Mouse (Mus musculus) kidney, adult 2 months (tissue): Measurements from ENCODE around the gene Tmem253. TPM values are rescaled to one million over a fixed set of nuclear protein-coding genes. Genes with fewer than 3 reads are reported as not detected.

ENCODE experiments used
- DNase-seq: peaks from one replicate; pipeline ENCODE4 v3.0.0; 2021
- H3K27ac ChIP-seq: fragments of 200-500 bp; 2 replicates; pipeline ENCODE4 v1.5.1; 2012; ENCODE audit warnings: low read depth, low read length, control low read depth, inconsistent platforms; ENCODE audit not compliant: insufficient read depth
- H3K27me3 ChIP-seq: fragments of 200-500 bp; replicated peaks from 2 replicates; pipeline ENCODE4 v1.6.1; 2012; ENCODE audit warnings: mild to moderate bottlenecking, moderate library complexity, low read length, inconsistent platforms; ENCODE audit not compliant: control insufficient read depth, insufficient read depth
- H3K36me3 ChIP-seq: fragments of 200-500 bp; 2 replicates; pipeline ENCODE4 v1.6.1; 2012; ENCODE audit warnings: mild to moderate bottlenecking, moderate library complexity, low read length, inconsistent platforms; ENCODE audit not compliant: control insufficient read depth, insufficient read depth
- H3K4me1 ChIP-seq: fragments of 200-500 bp; 2 replicates; pipeline ENCODE4 v1.6.1; 2011; ENCODE audit warnings: low read length; ENCODE audit not compliant: control insufficient read depth, insufficient read depth
- H3K4me3 ChIP-seq: fragments of 200-500 bp; 2 replicates; pipeline ENCODE4 v1.5.1; 2011; ENCODE audit warnings: mild to moderate bottlenecking, low read depth, low read length, control low read depth; ENCODE audit not compliant: insufficient read depth
- CTCF ChIP-seq: fragments of 200-500 bp; conservative IDR thresholded peaks from 2 replicates; pipeline ENCODE4 v1.5.1; 2011; ENCODE audit warnings: low read depth, mild to moderate bottlenecking, control low read depth, low read length, moderate library complexity, mixed read lengths; ENCODE audit not compliant: insufficient read depth, insufficient read length
- POLR2A ChIP-seq: fragments of 200-500 bp; IDR thresholded peaks from one replicate; pipeline ENCODE4 v1.6.1; 2011; ENCODE audit warnings: low read depth, low read length, control low read depth
- WGBS: fragments of 180-500 bp; shearing (Covaris S2); methylation state at CpG from one replicate; pipeline ENCODE4 v1.1.7; 2018; 5-methylcytosine and 5-hydroxymethylcytosine counted together
- polyA plus RNA-seq: library from polyadenylated mRNA; depleted of rRNA; stranded (reverse); fragments of >200 nt; gene quantifications from 2 replicates; pipeline ENCODE4 v1.2.3, GENCODE M21; 2012

Gene Tmem253
- polyA plus RNA-seq, 1 experiment: 2.5 TPM

DNA sequence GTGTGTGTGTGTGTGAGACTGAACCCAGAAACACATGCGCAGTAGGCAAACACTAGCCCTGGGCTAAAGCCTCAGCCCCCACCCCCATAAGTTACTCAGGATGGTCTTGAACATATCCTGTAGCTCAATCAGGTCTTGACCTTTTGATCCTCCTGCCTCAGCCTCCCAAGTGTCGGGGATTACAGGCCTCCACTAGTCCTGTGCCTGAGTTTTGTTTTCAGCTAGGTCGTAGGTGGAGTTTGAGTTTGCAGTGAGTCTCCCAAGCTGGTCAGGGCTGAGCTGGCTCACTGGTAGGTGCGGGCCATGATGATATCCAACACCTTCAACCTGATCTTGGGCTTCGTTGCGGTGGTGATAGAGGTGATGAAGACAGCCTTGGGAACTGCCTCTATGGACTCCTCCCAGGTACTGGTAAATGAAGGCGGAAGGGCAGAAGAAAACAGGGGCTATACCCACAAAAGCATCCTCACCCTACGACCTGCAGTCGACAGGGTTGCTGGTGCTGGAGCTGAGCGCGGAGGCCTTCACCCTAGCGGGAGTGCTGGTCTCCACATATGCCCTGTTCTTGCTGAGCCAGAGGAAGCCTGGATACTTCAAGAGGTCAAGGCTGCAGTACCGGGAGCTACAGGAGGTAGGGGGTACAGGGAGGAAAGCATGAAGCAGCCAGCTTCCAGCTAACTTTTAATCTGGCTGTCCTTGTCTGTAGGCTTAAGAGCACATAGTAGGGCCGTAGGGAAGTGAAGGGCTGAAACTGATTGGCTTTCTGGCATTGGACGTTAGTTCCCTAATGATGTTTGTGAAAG lies 3.0 kb downstream of the Tmem253 start:
- no peak for DNase-seq
- H3K4me1 ChIP-seq: peaks cover 36% of the 10 kb centered on the region
- TF ChIP-seq CTCF (no peak), POLR2A (no peak)
- no peaks in the 10 kb centered on the region for H3K27me3 ChIP-seq
- no peak overlapping the region for H3K27ac ChIP-seq
- no peaks in the 10 kb centered on the region for H3K36me3 ChIP-seq
- H3K4me3 ChIP-seq: no peak overlapping the region
- 75% methylated on average over 15 of the region's 15 CpGs for WGBS

DNA sequence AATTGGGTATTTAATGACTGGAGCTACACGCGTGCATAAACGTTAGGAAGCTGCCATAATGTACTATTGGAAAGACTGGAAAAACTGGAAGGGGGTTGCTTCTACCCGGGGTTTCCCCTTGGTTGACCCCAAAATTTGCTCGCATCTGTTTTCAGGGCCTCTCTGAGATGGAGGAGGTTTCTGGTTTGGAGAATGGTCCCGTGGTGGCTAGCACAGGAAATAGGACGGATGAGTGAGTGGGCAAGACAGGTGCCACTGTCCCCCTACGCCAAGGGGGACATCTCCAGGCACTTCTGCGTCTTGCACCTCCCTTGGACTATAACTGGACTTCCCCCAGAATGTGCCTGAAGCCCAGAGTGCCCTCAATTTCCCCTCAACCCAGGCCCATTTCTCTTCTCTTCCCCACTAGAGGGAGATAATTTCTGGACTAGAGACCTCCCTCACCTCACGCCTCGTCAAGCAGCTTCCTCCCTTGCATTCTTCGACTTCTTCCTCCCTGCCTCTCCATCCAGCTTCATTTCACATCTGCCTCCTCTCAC lies 3.7 kb downstream of the Tmem253 start:
- 15% methylated on average over 12 of the region's 12 CpGs for WGBS
- Histone ChIP-seq H3K27ac (peak overlapping the region; percentile 96), H3K4me3 (peak overlapping the region; percentile 66), H3K36me3 (no peaks in the 10 kb centered on the region), H3K27me3 (no peaks in the 10 kb centered on the region), H3K4me1 (peaks cover 38% of the 10 kb centered on the region)
- no peak for DNase-seq
- TF ChIP-seq CTCF (peak; percentile 50), POLR2A (no peak)

DNA sequence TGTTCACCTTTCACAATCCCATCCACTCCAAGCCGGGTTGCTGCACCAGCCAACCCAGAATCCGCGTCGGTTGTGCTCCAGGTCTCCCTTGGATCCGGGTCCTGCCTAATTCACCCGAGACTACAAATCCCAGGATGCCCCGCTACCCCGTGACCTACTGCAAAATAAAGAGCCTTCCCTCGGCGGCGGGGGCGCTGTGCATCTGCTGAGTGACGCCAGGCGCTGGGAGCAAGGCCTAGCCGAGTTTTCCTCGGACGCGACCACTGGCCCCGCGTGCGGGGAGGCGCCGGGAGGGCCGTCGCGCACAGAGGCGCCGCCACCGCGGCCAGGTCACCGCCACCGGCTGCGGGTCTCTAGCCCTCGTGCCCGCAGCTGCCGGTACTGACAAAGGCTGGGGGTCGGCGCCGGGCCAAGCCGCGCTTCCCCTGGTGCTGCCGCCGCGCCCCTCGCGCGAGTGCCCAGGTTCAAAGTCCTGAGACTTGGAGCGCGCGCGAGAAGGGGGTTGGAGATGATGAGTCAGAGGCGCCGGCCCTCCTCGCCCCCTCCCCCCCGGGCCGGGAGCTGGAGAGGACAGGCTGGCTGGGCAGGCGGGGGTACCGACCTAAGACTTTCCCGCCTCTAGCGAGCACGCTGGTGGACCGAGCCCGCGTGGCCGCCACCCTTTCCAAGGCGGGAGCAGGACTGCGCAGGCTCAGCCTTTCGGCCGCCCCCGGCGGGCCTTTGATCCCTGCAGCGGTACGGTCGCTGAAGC lies 4.3 kb downstream of the Tmem253 start:
- H3K4me3 ChIP-seq: peak overlapping the region; percentile 66
- peak overlapping the region; percentile 96 for H3K27ac ChIP-seq
- H3K27me3 ChIP-seq: no peaks in the 10 kb centered on the region
- peak; percentile 98 for DNase-seq
- H3K4me1 ChIP-seq: peaks cover 38% of the 10 kb centered on the region
- no peaks in the 10 kb centered on the region for H3K36me3 ChIP-seq
- TF ChIP-seq POLR2A (peak; percentile 38), CTCF (peak; percentile 55)
- under 1% methylated on average over 69 of the region's 74 CpGs for WGBS

DNA sequence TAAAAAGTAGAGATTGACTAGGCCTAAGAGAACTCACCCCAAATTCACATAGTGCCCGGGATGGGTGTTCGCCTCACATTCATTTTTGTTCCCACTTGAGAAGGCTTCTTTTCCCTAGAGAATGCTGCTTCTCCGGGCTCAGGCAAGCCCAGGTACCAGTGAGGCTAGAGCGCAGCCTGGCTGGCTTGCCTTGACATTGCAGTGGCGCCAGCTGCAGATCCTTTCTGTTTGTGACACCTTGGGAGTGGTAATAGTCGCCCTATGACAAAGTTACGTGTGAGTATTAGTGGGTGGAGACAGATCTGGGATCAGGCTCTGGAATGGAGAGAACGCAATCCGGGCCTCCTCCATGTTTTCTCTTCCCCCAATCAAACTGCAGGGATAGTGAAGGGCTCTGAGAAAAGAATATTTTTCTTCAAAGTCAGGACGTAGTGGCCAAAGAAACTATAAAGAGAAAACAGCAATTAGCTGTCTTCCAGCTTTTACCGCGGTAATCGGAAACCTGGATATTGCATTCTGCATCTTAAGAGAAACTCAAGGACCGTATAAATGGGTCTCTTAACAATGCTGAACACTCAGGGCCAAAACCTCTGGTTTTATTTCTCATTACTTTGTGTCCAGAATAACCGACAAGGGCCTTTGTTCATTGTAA lies 5.2 kb downstream of the Tmem253 start, which contains the start of gene Zfp219:
Gene Zfp219 (minus strand): TSS at position 248 of the 652 bp plus-strand sequence.
- Histone ChIP-seq H3K36me3 (no peaks in the 10 kb centered on the region), H3K27me3 (no peaks in the 10 kb centered on the region), H3K4me1 (peaks cover 35% of the 10 kb centered on the region), H3K4me3 (peak within 1 kb of the TSS; percentile 66), H3K27ac (peak within 1 kb of the TSS; percentile 96)
- peak; percentile 94 for DNase-seq
- 3% methylated on average over 15 of the region's 15 CpGs for WGBS
- TF ChIP-seq POLR2A: peak; percentile 86
- peak; percentile 81 for TF ChIP-seq CTCF

DNA sequence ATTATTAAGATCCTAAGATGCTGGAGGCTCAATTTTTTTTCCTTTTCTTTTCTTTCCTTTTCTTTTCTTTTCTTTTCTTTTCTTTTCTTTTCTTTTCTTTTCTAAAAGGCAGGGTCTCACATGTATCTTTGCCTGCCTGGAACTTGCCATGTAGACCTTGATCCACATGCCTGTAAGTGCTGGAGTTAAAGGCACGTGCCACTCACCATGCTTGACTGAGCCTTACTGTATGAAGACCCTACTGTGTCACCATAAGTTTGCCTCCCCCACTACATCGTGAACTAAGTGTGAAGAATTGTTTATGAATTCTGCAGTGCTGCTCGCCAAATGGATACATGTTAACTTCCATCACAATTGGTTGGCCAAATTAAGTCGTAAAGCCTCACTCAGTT lies 5.7 kb downstream of the Tmem253 start:
- peaks cover 30% of the 10 kb centered on the region for H3K4me1 ChIP-seq
- WGBS: 59% methylated on average over 4 of the region's 4 CpGs
- H3K4me3 ChIP-seq: no peak overlapping the region
- DNase-seq: no peak
- TF ChIP-seq POLR2A (no peak), CTCF (no peak)
- H3K27me3 ChIP-seq: no peaks in the 10 kb centered on the region
- H3K36me3 ChIP-seq: no peaks in the 10 kb centered on the region
- 0 out of 2 replicates have a peak overlapping the region, but pooled peaks have one; percentile 18 for H3K27ac ChIP-seq

DNA sequence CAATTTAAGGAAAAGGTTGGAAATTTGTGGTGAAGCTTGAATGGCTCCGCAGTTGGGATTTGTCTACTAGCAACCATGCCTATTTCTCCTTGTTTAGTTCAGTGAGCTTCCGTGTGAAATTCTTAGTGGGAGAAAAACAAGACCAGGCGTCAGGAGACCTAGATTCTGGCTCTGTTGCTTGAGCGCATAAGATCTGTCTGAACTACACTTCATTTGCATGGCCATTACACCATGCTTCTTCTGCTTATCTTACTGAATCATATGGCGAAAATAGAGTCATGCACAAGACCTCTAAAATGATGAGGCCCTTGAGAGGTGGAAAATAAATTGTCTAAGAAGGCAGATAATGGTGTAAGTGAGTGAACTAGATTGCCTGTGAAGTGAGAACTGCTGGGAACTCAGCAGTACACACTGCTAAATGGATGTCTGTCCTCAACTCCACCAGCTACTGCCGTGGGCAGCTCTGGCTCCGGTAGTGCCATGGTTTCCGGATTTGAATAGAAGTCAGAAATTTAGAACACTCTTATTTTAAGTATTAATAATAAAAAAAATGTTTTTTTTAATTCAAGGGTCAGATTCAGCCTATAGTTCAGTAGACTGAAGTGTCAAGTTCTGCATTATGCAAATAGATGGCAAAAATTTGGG lies 6.2 kb downstream of the Tmem253 start:
- H3K27me3 ChIP-seq: no peaks in the 10 kb centered on the region
- no peak for DNase-seq
- WGBS: 92% methylated on average over 8 of the region's 8 CpGs
- peaks cover 26% of the 10 kb centered on the region; the same call in 1 of the 2 replicates for H3K4me1 ChIP-seq
- no peaks in the 10 kb centered on the region for H3K36me3 ChIP-seq
- no peak for TF ChIP-seq POLR2A
- no peak for TF ChIP-seq CTCF
- no peak overlapping the region for H3K27ac ChIP-seq
- no peak overlapping the region for H3K4me3 ChIP-seq
